Mouse (Mus musculus) c-Kit-positive CD71-negative TER-119-negative erythroid progenitor cells, embryonic 14.5 days (primary cell): ENCODE data around the gene Rtbdn.
A peak's percentile ranks its signal among the peaks of the same experiment; 100 is the strongest.

ENCODE experiments used
- DNase-seq: peaks from one replicate; pipeline ENCODE4 v3.0.0-alpha.2; 2013; ENCODE audit warnings: low read depth

Gene Rtbdn

GRCm38 (mm10) chr8:84979599-84980421 lies 33.0 kb downstream of the Rtbdn start:
- peak; percentile 91 for DNase-seq

- DNase-seq = no peak
These were observed 34.0 kb downstream of the Rtbdn start for GRCm38 (mm10) chr8:84980622-84981358.

- DNase-seq = no peak
These were observed 35.1 kb downstream of the Rtbdn start for GRCm38 (mm10) chr8:84981644-84982498.

DNA sequence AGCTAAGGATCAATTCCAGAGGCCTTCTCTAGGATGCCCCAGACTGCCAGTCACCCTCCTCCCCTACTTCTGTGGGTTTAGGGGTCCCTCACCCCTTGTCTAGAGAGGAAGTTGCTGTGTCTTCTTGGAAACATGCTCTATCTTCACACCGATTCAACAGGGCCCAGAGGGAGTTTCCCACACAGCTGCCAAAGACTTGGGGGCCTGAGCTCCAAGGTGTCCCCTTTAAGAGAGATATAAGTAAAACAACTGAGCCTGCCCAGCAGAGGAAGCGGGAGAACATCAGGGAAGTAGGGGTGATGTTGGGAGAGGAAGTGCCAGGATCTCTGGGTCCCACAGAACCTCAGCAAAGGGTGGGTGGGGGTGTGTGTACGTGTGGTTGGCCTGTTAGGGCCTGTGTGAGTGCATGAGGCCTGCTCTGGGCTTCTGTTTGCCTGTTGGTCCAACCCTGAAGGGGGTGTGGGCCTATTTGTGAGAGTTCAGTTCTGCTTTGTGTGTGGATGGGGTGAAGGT lies 35.8 kb downstream of the Rtbdn start:
- no peak for DNase-seq

- DNase-seq = no peak
These were observed 37.7 kb downstream of the Rtbdn start for GRCm38 (mm10) chr8:84984294-84985048.

DNA sequence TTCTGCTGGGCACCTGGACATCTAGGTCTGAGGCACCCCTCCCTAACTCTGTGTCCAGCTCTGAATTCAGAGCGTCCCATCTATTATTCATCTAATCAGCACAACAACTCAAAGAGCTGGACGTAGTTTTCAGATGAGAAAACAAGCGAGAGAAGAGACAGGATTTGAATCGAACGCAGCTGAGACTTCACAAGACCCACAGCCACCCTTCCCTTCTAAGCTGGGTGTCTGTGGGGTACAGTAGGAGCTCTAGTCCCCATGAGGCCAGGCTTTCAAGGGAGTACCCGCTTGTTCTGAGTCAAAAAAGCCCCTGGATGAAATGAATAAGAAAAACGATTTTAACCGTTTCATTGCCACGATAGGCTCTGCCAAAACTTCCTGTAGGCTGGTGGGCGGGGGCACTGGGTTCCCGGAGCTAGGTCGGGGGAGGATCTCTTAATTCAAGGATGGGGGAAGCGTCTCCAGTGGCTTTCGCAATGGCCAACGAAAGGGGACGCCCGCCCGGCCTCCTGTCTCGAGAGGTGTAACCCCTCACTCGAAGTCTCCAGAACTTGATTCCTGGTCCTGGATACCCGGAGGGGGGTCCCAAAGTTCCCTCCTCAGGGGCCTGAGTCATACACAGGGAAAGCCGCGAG lies 38.4 kb downstream of the Rtbdn start:
- DNase-seq = no peak

DNA sequence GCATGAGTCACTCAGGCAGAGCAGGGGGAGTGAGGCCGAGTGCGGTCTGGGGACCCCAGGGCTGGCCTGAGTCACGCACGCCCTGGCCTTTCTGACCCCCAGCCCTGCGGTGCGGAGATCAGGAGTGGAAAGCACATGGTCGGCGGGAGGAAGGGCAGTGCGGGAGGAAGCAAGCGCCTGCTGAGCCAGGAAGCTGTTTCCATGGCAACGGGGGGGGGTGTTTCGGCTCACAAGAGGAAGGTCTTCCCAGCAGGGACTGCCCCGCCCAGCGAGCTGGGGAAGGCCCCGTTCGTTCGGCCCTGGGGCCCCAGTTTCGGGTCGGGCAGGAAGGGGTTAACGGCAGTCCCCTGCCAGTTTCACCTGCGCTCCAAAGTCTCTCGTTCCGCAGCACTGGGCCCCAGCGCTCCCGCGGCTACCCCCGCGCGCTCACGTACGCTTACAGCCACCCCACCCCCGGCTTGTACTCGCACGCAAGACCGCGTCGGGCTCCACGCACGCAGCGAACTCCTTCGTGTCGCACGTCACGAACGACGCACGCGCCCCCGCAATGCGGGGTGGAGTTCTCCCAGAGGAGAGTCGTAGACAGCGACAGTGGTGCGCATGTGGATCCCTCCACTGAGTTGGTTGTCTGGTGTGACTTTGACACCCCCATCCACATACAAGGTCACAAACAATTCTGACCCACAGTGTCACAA lies 39.0 kb downstream of the Rtbdn start:
- DNase-seq = peak; percentile 92

DNA sequence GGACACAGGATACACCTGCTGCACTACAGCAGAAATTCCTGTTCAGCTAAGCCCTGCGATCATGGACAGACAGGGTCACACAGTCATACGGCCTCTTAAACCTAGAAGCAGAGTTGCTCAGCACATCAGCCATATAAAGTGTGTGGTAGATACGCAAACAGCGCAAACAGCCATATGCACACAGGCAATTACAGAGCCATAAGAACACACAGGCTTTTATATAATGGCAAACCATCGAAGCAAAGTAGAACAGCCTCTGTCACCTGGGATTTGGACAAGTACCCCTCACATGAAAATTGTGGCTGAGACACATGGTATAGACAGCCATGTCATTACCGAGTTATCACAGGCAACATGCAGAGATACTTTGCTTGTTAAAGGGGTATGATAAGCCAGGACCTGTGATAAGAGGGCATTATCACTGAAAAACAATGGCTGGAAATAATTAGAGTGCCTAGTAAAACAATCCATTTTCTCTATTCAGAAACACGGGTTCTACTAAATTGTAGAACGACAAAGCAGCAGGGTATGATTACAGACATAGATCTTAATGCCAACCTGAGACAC lies 39.7 kb downstream of the Rtbdn start:
- no peak for DNase-seq

DNA sequence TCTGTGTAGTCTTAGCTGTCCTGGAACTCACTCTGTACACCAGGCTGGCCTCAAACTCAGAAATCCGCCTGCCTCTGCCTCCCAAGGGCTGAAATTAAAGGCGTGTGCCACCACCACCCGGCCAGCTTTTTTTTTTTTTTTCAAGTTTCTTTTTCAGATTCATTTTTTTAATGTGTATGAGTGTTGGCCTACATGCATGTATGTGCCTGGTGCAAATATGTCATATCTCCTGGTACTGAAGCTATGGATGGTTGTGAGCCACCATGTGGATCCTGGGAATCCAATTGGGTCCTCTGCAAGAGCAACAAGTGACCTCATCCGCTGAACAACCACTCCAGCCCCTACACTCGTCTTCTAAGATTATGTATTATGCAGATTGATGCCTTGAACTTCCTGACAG lies 40.6 kb downstream of the Rtbdn start:
- DNase-seq = no peak

DNA sequence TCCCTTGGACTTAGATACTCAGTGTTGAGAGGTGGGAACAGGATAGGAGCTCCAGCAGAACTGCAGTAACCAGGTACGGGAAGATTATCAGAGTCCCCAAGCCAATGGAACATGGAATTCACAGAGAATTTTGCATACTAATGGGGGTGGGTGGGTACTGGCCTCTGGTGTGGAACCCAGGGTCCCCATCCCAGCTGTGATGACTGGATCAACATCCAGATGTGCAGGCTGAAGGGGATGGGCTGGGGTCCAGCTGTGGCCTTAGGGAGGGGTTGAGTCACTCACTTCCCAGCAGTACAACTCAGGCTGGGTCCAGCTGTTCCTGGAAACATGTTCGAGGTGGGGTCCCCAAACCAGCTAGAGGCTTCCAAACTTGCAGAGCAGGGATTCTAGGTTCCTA lies 41.1 kb downstream of the Rtbdn start:
- DNase-seq = no peak

GRCm38 (mm10) chr8:84989311-84989731 lies 42.5 kb downstream of the Rtbdn start:
- DNase-seq = no peak

DNA sequence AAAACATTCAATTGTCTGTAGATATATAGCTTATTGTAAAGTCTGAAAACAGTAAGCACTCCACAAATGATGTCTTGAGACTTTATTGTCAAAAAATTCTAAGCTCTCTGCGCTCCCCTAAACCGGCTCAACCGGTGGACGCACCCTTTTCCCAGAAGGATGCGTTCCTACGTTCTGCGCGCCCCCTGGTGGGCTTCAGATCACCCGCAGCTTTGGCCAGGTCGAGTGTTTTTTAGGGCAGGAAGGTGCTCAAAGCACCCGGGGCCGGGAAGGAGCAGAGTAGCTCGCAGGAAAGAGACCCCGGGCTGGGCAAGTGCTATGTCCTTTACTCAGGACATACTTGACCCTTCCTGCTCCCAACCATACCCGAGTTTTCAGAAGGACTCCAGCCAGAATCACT lies 43.0 kb downstream of the Rtbdn start:
- peak; percentile 95 for DNase-seq

DNA sequence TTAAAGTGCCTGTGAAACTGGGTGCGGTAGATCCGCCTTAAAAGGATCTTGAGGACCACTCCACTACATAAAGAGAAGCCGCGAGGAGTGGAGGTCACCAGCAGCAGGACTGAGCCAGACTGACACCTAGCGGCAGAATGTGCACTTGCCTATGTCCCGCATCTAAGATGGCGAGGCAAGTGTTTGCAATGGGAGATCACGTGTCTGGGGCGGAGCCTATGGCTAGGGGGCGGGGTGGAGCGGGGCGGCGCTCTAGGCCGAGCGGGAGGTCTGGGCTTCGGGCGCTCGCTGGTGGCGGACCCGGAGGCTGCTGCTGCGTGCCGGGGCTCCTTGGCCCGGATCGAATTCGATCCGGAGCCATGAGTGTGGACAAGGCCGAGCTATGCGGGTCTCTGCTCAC lies 43.6 kb downstream of the Rtbdn start, which contains the start of gene Hook2:
Gene Hook2 (plus strand): TSS at position 255 of the 400 bp plus-strand sequence.
- peak; percentile 99 for DNase-seq

DNA sequence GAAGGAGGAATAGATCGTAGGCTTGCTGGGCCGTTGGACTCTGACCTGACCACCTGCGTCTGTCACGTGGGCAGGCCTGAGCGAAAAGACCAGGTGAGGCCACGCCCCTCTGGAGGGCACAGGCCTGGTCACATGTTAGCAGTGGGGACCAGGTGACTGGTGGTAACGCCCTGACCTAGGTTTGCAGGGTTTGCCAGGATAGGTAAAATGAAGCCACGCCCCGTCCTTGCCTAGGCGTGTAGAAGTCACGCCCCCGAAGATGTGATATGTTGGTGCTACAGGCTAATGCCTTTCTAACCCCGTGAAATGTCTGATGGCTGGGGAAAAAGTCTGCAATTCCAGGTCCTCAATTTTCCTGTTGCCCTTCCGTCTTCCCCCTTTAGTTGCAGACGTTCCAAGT lies 44.0 kb downstream of the Rtbdn start:
- DNase-seq = no peak

GRCm38 (mm10) chr8:84994375-84994774 lies 47.6 kb downstream of the Rtbdn start:
- DNase-seq = no peak

DNA sequence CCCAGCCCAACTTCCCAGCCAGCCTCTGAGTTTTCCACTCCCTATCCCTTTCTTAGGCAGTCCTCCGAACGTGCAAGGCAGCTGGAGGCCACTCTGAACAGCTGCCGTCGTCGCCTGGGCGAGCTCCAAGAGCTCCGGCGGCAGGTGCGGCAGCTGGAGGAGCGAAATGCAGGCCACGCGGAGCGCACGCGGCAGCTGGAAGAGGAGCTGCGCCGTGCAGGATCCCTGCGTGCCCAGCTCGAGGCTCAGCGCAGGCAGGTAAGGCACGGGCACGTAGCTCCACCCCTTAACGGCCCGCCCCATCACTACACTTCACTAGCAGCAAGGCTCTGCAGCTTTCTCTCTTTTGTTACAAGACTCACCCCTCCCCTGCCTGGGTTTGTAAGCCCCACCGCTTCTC lies 48.9 kb downstream of the Rtbdn start:
- DNase-seq = no peak

DNA sequence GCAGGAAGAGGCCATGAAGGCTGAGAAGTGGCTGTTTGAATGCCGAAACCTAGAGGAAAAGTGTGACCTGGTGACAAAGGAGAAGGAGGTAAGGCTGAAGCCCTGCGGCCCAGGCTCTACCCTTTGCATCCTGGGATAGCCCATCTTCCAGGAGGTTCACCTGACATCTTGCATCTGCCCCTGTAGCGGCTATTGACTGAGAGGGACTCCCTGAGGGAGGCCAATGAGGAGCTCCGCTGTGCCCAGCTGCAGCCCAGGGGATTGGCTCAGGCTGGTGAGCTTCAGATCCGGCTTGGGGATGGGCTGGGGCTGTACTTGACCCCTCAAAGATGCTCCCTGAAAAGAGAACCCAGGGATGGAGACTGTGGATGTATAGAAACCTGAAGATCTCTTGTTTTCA lies 50.2 kb downstream of the Rtbdn start:
- DNase-seq = no peak

DNA sequence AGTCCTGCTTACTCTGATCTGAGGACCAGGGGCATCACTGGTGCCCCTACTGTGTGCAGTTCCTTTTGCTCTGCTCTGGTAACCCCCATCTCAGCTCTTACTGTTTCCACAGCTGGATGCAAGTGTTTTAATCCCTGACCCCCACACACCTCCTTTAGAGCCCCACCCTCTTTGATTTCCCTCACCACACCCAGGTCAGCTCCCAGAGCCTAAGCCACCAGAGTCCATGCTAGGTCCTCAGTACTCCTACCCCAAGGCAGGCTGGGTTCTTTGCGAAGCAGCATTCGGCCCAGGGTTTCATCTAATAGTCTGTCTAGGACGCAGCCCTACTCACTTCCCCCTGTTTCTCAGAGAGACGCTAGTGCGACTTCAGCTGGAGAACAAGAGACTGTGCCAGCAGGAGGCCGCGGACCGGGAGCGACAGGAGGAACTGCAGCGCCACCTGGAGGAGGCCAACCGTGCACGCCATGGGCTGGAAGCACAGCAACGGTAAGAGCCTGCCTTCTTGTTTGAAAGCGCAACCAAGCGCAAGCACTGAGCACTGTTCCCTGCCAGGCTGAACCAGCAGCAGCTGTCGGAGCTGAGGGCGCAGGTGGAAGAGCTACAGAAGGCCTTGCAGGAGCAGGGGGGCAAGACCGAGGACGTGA lies 51.0 kb downstream of the Rtbdn start:
- peak; percentile 87 for DNase-seq
